Mouse (Mus musculus): Measurements from ENCODE around the gene Glrx5.

DNA sequence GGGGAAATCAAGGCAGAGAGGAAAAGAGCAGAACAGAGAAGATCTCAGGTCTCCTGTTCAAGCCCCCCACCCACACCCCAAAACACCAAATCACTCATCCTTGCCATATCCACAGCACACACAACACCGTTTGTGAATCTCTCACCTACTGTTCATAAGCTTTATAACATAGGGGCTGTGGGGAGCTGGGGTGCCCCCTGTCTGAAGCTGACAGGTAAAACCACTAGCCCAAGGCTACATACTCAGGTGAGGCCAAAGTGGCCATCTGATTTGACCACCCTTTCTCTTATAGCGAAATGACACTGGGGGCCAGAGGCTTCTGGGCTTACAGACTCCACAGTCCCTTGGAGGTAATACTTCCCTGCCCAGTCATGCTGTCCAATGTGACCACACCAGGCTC lies 24.3 kb upstream of the Glrx5 start:
- TF ChIP-seq TAL1 (IDR thresholded peaks at IDR 0.05; ENCODE audit: low read length) (no peak), GATA1 (IDR thresholded peaks at IDR 0.05; ENCODE audit: low read length) (no peak)
